Mouse (Mus musculus) liver, postnatal 0 days (tissue): ENCODE results near the gene Ube2d2b. TPM values are rescaled to one million over a fixed set of nuclear protein-coding genes. Genes with fewer than 3 reads are reported as not detected.
A peak's percentile ranks its signal among the peaks of the same experiment; 100 is the strongest.

Source experiments
- ATAC-seq: fragments of 200-750 bp; cut with Nextera tagmentation; 2 replicates; pipeline ENCODE4 v1.8.0; 2017; ENCODE audit warnings: mild to moderate bottlenecking, moderate library complexity
- DNase-seq: peaks from one replicate; pipeline ENCODE4 v3.0.0-alpha.2; 2016
- H3K27ac ChIP-seq: fragments of 300-500 bp; sonication (generic); 2 replicates; pipeline ENCODE4 v1.5.1; 2014; ENCODE audit warnings: antibody characterized with exemption, moderate library complexity, mild to moderate bottlenecking, low read depth
- H3K27me3 ChIP-seq: fragments of 300-500 bp; sonication (generic); 2 replicates; pipeline ENCODE4 v1.6.1; 2014; ENCODE audit warnings: low read length, control low read depth, mixed read lengths; ENCODE audit not compliant: insufficient read depth
- H3K36me3 ChIP-seq: fragments of 300-500 bp; sonication (generic); replicated peaks from 2 replicates; pipeline ENCODE4 v1.6.1; 2014; ENCODE audit warnings: mild to moderate bottlenecking, control low read depth, low read length, moderate library complexity, mixed read lengths; ENCODE audit not compliant: insufficient read depth
- H3K4me1 ChIP-seq: fragments of 300-500 bp; sonication (generic); 2 replicates; pipeline ENCODE4 v1.6.1; 2014; ENCODE audit warnings: antibody characterized with exemption, mild to moderate bottlenecking, control low read depth; ENCODE audit not compliant: insufficient read depth
- H3K4me2 ChIP-seq: fragments of 300-500 bp; sonication (generic); 2 replicates; pipeline ENCODE4 v1.6.1; 2014; ENCODE audit warnings: low read depth, mild to moderate bottlenecking, low read length, moderate library complexity, mixed read lengths
- H3K4me3 ChIP-seq: fragments of 300-500 bp; sonication (generic); 2 replicates; pipeline ENCODE4 v1.5.1; 2014; ENCODE audit warnings: low read depth, low read length
- H3K9ac ChIP-seq: fragments of 300-500 bp; sonication (generic); replicated peaks from 2 replicates; pipeline ENCODE4 v1.6.1; 2014; ENCODE audit warnings: mild to moderate bottlenecking, moderate library complexity
- H3K9me3 ChIP-seq: fragments of 300-500 bp; sonication (generic); 2 replicates; pipeline ENCODE4 v1.6.1; 2016; ENCODE audit warnings: mild to moderate bottlenecking, control low read depth, low read length, mixed read lengths
- CTCF ChIP-seq: sonication (generic); IDR thresholded peaks from 2 replicates; pipeline ENCODE4 v1.5.1; 2016; ENCODE audit warnings: antibody characterized with exemption, low read depth
- EP300 ChIP-seq: IDR thresholded peaks from 2 replicates; pipeline ENCODE4 v1.6.1; 2016; ENCODE audit warnings: antibody characterized with exemption, low read depth, mild to moderate bottlenecking
- WGBS: fragments of 180-500 bp; shearing (Covaris S2); extraction: QIAGEN DNeasy Blood & Tissue Kit; methylation state at CpG from one replicate; pipeline ENCODE4 v1.1.7; 2014; ENCODE audit not compliant: insufficient replicate concordance; 5-methylcytosine and 5-hydroxymethylcytosine counted together
- polyA plus RNA-seq: library from polyadenylated mRNA; unstranded; fragments of >200 nt; fragmentation: Nextera tagmentation; extraction: Ambion mirVana; gene quantifications from 2 replicates; pipeline ENCODE4 v1.2.1, GENCODE M21; 2015

The Ube2d2b gene
- polyA plus RNA-seq, 1 experiment from 2014 or later = 0.19 TPM

DNA sequence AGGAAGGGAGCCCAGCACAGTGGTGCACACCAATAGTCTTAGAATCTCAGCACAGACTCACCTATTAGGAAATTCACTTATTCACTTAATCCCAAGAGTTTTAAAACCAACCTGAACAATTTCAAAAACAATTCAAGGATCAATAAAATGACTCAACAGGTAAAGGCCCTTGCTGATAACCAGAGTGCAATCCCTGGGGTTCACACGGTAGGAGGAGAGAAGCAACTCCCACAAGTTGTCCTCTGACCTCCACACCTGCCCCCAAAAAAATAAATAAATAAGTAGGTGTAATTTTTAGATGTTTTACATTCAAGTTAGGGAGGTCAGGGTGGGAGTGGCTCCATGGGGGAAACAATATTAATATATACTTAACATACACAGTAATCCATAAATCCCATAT is 7.4 kb upstream of the Ube2d2b start:
- no peak overlapping the region for H3K4me3 ChIP-seq
- H3K4me1 ChIP-seq = peaks cover 18% of the 10 kb centered on the region
- H3K9ac ChIP-seq = no peak overlapping the region
- DNase-seq = no peak
- peak; percentile 17; the same call in 1 of the 2 replicates for TF ChIP-seq EP300
- TF ChIP-seq CTCF = no peak
- H3K27me3 ChIP-seq = no peaks in the 10 kb centered on the region
- 62% methylated on average over 1 of the region's 1 CpGs for WGBS
- H3K4me2 ChIP-seq = no peak overlapping the region
- peaks cover 20% of the 10 kb centered on the region for H3K36me3 ChIP-seq
- H3K27ac ChIP-seq = peak overlapping the region; percentile 86
- H3K9me3 ChIP-seq = no peaks in the 10 kb centered on the region
- ATAC-seq = peak; percentile 90

DNA sequence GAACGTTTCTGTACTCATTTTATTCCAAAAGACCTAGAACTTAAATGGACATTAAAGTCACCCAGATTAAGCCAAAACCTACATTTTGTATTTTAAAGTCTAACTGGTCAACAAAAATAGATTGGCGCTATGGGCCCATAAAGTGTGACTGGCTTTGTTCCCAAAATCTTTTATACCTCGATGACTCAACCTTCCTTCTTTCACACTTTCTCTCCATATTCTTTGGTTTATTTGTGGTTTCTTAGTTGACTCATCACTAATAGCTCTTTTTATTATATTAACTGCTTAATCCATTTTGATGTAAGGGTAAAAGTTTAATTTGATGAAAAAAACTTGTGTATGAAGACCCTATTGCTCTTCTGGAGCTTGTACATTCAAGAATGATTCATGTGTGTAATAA is 1.5 kb downstream of the Ube2d2b start:
- Histone ChIP-seq H3K9ac (no peak overlapping the region), H3K36me3 (peaks cover 19% of the 10 kb centered on the region; the same call in 1 of the 2 replicates), H3K4me2 (no peak overlapping the region), H3K9me3 (no peaks in the 10 kb centered on the region), H3K4me1 (peaks cover 9% of the 10 kb centered on the region; the same call in 1 of the 2 replicates), H3K27ac (no peak overlapping the region), H3K27me3 (no peaks in the 10 kb centered on the region), H3K4me3 (no peak overlapping the region)
- DNase-seq (no peak), ATAC-seq (no peak)
- no peak for TF ChIP-seq EP300
- TF ChIP-seq CTCF = no peak
- WGBS = 92% methylated on average over 3 of the region's 3 CpGs

DNA sequence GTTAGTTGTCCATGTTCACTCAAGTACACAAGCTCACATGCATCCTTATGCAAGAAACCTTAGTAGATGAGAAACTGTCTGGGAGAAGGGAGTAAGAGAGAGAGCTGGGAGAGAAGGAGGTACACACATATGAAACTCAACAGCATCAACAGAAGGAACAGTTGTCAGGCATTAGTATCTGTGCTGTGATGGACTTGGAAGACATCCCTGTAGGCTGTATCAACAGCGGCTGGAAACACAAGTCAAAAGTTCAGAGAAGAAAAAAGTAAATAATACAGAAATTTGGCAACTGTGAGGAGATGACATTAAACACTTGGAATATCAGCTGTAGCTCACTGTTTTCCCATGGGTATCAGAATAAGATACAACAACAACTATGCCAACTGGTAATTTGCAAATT is 4.4 kb downstream of the Ube2d2b start:
- DNase-seq (no peak), ATAC-seq (no peak)
- 58% methylated on average over 1 of the region's 1 CpGs for WGBS
- Histone ChIP-seq H3K9me3 (no peaks in the 10 kb centered on the region), H3K27me3 (no peaks in the 10 kb centered on the region), H3K36me3 (peaks cover 19% of the 10 kb centered on the region; the same call in 1 of the 2 replicates), H3K4me2 (peak overlapping the region; percentile 44), H3K27ac (peak overlapping the region; percentile 44; the same call in 1 of the 2 replicates), H3K4me3 (no peak overlapping the region), H3K9ac (no peak overlapping the region), H3K4me1 (0 out of 2 replicates have a peak, but pooled peaks cover 6% of the 10 kb centered on the region)
- TF ChIP-seq EP300 = no peak
- TF ChIP-seq CTCF = no peak

DNA sequence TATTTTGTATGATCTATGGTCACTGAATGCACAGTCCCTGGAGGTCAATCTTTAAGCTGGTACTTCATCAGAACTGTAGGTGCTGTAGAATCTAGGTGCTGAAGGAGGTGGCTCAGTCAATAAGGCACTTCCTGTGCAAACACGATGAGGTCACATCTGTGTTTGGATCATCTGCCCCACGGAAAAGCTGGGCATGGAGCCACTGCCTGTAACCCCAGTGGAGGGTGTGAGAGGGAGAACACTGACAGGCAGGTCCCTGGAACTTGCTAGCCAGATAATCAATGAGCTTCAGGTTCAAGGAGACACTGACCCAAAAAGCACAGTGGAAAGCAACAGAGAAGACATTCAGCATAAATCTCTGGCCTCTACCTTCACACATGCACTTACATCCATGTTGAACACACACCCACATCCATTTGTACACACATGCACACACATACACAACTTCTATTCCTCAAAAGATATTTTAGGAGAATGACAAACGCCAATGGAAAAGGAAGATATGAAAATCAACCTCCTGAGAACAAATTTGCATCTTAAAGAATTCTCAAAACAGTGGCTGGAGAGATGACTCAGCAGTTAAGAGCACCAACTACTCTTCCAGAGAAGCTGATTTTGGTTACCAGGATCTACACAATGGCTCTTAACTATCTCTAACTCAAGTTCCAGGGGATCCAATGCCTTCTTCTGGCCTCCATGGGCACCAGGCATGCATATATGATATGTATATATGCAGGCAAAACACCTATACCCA is 9.2 kb downstream of the Ube2d2b start:
- TF ChIP-seq EP300 (no peak; the same call in 1 of the 2 replicates), CTCF (no peak)
- Histone ChIP-seq H3K27ac (peak overlapping the region; percentile 50), H3K9ac (no peak overlapping the region), H3K9me3 (no peaks in the 10 kb centered on the region), H3K4me3 (no peak overlapping the region), H3K4me2 (0 out of 2 replicates have a peak overlapping the region, but pooled peaks have one; percentile 7), H3K36me3 (peaks cover 17% of the 10 kb centered on the region), H3K4me1 (peaks cover 7% of the 10 kb centered on the region), H3K27me3 (no peaks in the 10 kb centered on the region)
- peak; percentile 76 for DNase-seq
- ATAC-seq = peak; percentile 92
- 36% methylated on average over 3 of the region's 3 CpGs for WGBS

DNA sequence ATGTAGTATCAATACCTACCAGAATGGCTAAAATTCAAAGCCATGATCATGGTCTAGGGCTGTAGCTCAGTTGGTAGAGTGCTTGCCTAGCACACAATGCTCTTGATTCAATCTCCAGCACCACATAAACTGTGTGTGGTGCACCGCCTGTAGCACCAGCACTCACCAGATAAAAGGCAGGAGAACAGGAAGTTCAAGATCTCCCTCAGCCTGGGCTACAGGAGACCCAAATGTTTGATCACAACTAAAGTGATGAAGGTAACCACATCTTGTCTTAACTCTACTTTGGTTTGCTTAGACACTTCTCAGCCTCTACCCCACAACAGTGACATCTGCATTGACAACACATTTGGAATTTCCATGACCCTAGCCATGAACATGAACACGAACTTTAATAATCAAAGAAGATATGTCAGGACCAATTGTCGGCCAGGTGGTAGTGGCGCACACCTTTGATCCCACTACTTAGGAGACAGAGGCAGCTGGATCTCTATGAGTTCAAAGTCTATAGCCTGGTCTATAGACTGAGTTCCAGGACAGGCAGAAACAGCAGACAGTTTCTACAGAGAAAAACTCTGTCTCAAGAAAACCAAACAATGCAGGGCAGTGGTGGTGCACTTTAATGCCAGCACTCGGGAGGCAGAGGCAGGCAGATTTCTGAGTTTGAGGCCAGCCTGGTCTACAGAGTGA is 10.8 kb downstream of the Ube2d2b start:
- TF ChIP-seq EP300 = no peak
- no peak for TF ChIP-seq CTCF

DNA sequence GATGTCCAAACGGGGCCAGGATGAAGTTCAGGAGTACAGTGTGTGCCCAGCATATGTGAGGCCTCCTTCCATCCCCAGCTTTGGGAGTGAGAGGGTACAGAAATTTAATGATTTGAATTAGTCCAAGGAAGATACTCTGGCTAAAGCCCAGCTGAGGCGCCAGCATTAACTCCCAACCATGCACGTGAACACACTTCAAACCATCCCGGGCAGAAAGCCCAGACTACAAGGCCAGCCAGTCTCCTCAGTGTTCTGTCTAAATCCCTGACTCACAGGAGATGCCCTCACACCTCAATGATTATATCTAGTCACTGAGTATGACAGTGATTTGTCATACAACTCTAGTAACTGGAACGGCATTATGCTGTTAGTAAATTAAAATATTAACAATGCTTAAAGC is 17.4 kb downstream of the Ube2d2b start:
- TF ChIP-seq EP300 (no peak), CTCF (no peak)
- Histone ChIP-seq H3K4me1 (no peaks in the 10 kb centered on the region; the same call in 1 of the 2 replicates), H3K27me3 (no peaks in the 10 kb centered on the region), H3K4me3 (no peak overlapping the region), H3K27ac (no peak overlapping the region), H3K4me2 (no peak overlapping the region), H3K9me3 (0 out of 2 replicates have a peak, but pooled peaks cover 4% of the 10 kb centered on the region), H3K9ac (no peak overlapping the region), H3K36me3 (peaks cover 3% of the 10 kb centered on the region; the same call in 1 of the 2 replicates)
- DNase-seq = no peak
- 88% methylated on average over 5 of the region's 5 CpGs for WGBS
- ATAC-seq = no peak

More for the DNA sequence above, 10.8 kb downstream of the Ube2d2b start:
- Histone ChIP-seq H3K27ac (no peak overlapping the region), H3K4me2 (no peak overlapping the region), H3K4me1 (peaks cover 6% of the 10 kb centered on the region), H3K9ac (no peak overlapping the region), H3K36me3 (peaks cover 14% of the 10 kb centered on the region), H3K4me3 (no peak overlapping the region), H3K9me3 (no peaks in the 10 kb centered on the region), H3K27me3 (no peaks in the 10 kb centered on the region)
- no peak for DNase-seq
- no peak for ATAC-seq
- 81% methylated on average over 5 of the region's 5 CpGs for WGBS
